Mouse (Mus musculus) heart, adult 10 weeks (tissue): ENCODE results near the gene Gm47283. TPM values are rescaled to one million over a fixed set of nuclear protein-coding genes. Genes with fewer than 3 reads are reported as not detected.

Experiments
- polyA plus RNA-seq: library from polyadenylated mRNA; stranded (reverse); fragments of 350-450 nt; fragmentation: Illumina TruSeq; extraction: RNeasy Lipid Tissue Mini Kit (QIAGEN cat#74804); gene quantifications from one replicate; pipeline ENCODE4 v1.2.3, GENCODE M21; 2014; ENCODE audit warnings: low read depth, low replicate concordance

The Gm47283 gene
- not detected for polyA plus RNA-seq

DNA sequence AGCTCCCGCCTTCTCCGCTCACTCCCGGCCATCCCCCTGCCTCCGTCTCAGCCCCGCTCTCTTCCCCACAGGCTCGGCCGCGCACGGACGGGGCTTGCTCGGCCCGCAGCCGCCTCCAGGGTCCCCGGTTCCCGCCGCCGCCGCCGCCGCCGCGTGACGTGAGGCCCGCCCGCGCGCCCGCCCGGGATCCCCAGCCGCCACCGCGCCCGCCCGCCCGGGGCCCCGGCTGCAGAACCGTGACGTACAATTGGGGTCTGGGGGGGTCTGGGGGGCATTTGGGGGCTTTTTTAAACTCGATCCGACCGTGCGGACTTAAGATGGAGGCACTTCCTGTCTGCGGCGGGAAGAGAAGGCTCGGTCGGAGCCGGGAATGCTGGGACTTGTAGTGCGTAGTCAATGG, at the start of gene Gm47283:
TSS of gene Gm47283 (plus strand) at position 301 of the 400 bp plus-strand sequence.

DNA sequence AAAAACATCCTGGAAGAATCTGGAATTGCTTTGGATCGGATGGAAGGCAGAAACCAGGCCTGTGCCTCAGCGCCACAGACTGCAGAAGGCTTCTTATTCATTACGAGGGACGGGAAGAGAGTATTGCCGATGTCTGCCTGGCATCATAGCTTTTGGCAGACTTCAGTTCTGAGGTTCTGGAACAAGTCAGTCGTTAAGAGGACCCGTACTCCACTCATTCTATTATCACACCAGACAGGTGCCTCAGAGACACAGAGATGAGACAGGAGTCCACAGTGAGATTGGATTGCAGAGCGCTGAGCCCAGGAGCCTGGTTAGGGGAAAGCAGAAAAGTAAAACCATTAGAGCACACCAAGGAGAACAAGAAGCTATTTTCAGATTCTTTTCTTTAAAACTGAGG, 29.8 kb upstream of the Gm47283 start, which contains the start of gene Gm21860:
TSS of gene Gm21860 (minus strand) at position 101 of the 400 bp plus-strand sequence.

DNA sequence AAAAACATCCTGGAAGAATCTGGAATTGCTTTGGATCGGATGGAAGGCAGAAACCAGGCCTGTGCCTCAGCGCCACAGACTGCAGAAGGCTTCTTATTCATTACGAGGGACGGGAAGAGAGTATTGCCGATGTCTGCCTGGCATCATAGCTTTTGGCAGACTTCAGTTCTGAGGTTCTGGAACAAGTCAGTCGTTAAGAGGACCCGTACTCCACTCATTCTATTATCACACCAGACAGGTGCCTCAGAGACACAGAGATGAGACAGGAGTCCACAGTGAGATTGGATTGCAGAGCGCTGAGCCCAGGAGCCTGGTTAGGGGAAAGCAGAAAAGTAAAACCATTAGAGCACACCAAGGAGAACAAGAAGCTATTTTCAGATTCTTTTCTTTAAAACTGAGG, 54.5 kb downstream of the Gm47283 start, which contains the start of gene Gm21748:
TSS of gene Gm21748 (minus strand) at position 101 of the 400 bp plus-strand sequence.

Other genes with a start within 250 kb of the Gm47283 start
- not detected for gene Gm21860, start 29.9 kb upstream of the Gm47283 start, polyA plus RNA-seq
- gene Gm21748, start 54.4 kb downstream of the Gm47283 start, polyA plus RNA-seq: not detected